Mouse (Mus musculus) embryonic stem cell, embryonic (primary cell): ENCODE data around the gene March9.

Source experiments
- CTCF ChIA-PET, 4 experiments: fragments of 300-600 bp in 2 of 4; fragments of 350-600 bp in 2 of 4; sonication (Branson Sonifier 250); formaldehyde crosslinking; loops; one replicate each; lab custom pipeline; 2022; ENCODE audit warnings: inconsistent platforms in 2 of 4; lab: Charles Lee
- POLR2A ChIA-PET, 4 experiments: fragments of 300-600 bp in 2 of 4; fragments of 350-600 bp in 2 of 4; sonication (Branson Sonifier 250); formaldehyde crosslinking; loops; one replicate each; lab custom pipeline; 2022; ENCODE audit warnings: antibody characterized with exemption in 4 of 4, inconsistent platforms in 1 of 4; lab: Charles Lee

March9 gene

DNA sequence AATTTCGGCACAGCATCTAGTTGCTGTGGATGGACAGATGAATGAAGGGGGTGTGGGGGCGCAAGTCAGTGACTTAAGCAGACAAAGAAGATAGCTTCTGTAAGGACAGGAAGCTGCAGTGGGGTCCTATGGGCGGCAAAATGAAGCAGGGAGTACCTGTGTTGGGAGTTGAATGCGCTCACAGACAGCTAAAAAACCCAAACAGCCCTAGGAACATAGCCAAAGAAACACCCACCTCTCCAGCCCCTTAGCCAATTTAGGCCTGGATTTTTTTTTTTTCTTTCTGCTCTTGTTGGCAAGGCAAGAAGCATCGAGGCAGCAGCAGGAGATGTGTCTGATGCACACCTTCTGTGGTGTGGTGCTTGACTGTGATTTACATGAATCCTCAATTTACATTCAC, 1.1 kb upstream of the March9 start:
- CTCF ChIA-PET: no interaction called here

DNA sequence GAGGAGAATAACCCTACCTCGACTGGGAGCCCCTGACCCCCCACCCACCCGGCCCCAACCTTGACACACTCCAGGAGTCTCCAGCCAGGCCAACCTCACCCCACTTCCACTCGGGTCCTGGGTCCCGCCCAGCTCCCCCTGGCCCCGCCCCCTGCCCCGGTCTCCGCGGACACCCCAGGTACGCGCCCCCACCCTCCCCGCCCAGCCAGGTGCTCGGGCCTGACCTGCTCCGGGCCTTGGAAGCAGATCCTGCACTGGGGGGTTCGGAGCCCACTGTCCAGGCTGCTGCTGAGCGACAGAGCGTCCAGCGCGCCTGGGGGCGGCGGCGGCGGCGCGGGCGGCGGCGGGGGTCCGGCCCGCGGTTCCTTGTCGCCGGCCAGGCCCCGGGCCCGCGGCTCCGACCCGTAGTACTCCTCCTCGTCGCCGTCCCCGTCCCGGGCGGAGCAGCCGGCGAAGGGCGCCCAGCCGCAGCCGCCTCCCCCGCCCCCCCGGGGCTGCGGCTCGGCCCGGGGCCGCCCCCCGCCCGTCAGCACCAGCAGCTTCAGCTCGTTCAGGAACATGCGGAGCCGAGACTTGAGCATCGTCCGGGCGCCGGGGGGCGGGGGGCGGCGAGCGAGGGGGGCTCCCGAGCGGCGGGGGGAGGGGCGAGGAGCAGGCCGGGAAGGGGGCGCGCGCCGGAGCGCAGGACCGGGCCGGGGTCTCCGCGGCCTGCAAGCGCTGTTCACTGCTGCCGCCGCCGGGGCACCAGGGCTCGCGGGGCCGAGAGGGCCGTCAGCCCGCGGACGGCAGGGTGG, 613 bp downstream of the March9 start:
- POLR2A ChIA-PET: interaction anchor here in 3 of 4 experiments (0.6 to 2.1 kb wide), 15 partner anchors 10 to 193 kb away, joined by 3 to 12 read pairs (median 4); partner anchors contain the start of genes Eef1akmt3 (in 2 of the 3), Mettl1 (in 2 of the 3) and Cyp27b1 (in 1 of the 3)
- CTCF ChIA-PET: interaction anchor here (0.6 to 2.4 kb wide), 15 partner anchors 11 to 279 kb away, joined by 3 to 19 read pairs (median 5); partner anchors contain the start of genes Cyp27b1 (in 3 of the 4) and Atp23 (in 1 of the 4)

More for the DNA sequence above, 1.1 kb upstream of the March9 start:
- POLR2A ChIA-PET: interaction anchor here in 3 of 4 experiments (0.5 to 1.5 kb wide), 10 partner anchors 8 to 231 kb away, joined by 3 read pairs; partner anchors contain the start of gene Agap2 (in 1 of the 3)

DNA sequence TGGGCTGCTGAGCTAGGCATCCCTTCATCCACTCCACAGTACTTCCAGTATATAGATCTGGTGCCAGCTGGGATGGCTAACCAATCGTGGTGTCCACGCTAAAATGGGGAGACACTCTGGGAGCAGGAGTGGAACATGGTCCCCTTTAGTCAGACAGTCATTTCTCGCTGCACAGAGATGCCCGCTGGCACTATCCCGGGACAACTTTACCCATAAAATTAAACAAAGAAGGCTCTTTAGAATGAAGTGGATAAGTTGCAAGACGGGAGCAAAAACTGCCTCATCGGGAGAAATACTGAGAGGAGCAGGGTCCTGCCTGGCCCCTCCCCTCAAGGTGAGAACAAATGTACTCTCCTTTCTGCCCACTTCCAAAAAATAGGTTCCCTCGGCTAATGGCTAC, 1.3 kb downstream of the March9 start:
- CTCF ChIA-PET: interaction anchor here (0.6 to 2.4 kb wide), 48 partner anchors 10 to 308 kb away, joined by 3 to 26 read pairs (median 4); partner anchors contain the start of genes Cyp27b1 (in 4 of the 4), Eef1akmt3 (in 3 of the 4), Mettl1 (in 2 of the 4) and Agap2 (in 1 of the 4)

DNA sequence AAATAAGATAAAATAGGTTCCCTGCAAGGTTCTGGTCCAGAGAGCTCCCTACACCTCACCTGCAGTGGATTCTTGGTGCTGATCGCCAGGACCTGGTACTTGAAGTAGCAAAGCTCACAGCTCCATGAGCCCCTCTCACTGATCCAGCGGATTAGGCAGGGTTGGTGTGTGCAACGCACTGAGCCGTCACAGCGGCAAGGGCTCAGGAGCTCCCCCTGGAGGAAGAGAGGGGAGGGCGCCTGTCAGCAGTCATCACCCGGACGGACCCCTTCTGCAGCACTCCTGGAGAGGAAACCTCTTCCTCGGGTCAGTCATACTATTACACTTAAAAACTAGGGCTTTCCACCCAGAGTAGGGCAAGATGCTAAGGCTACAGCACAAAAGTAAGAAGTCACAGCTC, 1.8 kb downstream of the March9 start:
- POLR2A ChIA-PET: interaction anchor here (0.5 to 2.1 kb wide), 24 partner anchors 8 to 1650 kb away, joined by 3 to 12 read pairs (median 4); partner anchors contain the start of genes Cyp27b1 (in 3 of the 4), Eef1akmt3 (in 3 of the 4), Mettl1 (in 2 of the 4) and Avil (in 1 of the 4)
- CTCF ChIA-PET: interaction anchor here (0.5 to 2.4 kb wide), 66 partner anchors 8 to 1611 kb away, joined by 3 to 26 read pairs (median 3); partner anchors contain the start of genes Cyp27b1 (in 4 of the 4), Eef1akmt3 (in 3 of the 4), Mettl1 (in 2 of the 4) and Tsfm (in 2 of the 4)

More for the DNA sequence above, 1.3 kb downstream of the March9 start:
- POLR2A ChIA-PET: interaction anchor here (0.6 to 2.1 kb wide), 23 partner anchors 8 to 194 kb away, joined by 3 to 12 read pairs (median 3); partner anchors contain the start of genes Eef1akmt3 (in 3 of the 4), Mettl1 (in 2 of the 4), Avil (in 1 of the 4) and Cyp27b1 (in 1 of the 4)

DNA sequence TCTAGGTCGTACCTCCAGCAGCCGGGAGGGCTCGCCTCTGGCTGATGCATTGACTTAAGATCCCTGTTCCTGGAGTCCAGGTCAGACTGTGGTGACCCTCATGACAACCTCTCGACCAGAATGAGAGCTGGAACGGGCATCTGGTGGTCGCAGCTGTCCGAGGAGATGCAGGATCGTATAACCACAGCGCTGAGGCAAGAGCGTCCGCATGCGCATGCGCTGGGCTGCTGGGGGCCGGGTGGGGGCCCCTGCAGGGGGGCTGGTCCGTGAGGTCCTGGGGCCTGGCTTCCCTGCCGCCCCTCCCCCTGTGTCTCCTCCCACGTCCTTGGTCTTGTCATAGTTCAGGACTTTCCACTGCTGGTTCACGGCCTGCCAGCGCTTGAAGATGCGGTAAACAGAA, 3.5 kb downstream of the March9 start:
- ChIA-PET POLR2A (interaction anchor here in 3 of 4 experiments (0.5 to 1.5 kb wide), 5 partner anchors 39 to 119 kb away, joined by 3 to 5 read pairs (median 3); no protein-coding TSS in a partner anchor), CTCF (no interaction called here)

DNA sequence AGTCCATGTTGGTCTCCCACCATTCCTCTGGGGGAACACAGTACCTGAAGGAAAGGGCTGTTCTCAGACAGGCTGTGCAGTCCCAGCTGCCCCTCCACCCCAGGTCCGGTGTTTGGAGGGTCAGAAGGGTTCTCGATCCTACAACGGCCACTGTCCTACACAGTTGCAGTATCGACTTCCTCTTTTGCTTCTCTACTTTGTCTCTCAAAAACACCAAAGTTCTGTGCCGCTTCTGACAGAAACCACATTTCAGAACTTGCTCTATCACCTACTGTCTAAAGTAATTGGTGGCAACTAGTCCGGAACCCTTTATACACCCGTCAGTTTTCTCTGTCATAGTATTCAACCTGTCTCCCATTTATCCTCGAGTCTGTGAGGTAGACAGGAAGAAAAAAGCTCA, 4.6 kb downstream of the March9 start:
- CTCF ChIA-PET: no interaction called here
- POLR2A ChIA-PET: interaction anchor here in 2 of 4 experiments (0.6 to 0.8 kb wide), 3 partner anchors 12 to 78 kb away, joined by 3 read pairs; no protein-coding TSS in a partner anchor

DNA sequence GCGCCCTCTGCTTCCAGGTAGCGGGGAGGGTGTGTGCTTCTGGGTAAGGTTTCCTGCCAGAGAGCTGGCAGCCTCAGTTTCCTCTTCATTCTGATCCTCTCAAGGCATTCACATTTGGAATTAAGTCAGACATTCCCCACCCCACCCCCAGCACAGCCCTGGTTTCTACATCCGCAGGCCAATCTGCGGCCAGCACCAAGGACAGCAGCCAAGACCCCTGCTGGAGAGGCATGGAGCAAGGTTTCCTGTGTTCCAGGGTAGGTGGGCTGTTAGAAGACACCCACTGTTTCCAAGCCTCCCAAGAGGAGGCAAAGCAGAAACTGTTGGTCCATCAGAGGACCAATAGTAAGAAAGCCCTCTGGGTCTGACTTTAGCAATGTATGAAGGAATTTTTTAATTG, 5.3 kb downstream of the March9 start:
- ChIA-PET POLR2A (interaction anchor here in 1 of 4 experiments (0.8 kb wide), 1 partner anchor 11 kb away, joined by 3 read pairs; no protein-coding TSS in a partner anchor), CTCF (no interaction called here)

DNA sequence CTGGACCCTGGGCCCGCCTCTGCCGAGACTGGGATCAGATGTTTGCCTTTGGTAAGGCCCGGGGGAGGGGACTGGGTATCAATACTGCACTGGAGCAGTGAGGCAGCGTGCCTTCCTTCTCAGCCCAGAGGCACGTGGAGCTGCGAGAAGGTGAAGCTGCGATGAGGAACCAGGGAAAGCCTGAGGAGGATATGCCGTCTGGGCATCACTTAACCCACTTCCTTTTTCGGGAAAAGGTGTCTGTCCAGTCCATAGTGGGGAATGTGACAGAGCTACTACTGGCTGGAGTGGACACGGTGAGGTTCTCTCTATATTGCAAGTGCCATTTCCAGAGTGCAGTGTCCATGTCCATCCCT, 9.9 kb downstream of the March9 start:
- ChIA-PET POLR2A (interaction anchor here (0.5 to 1.8 kb wide), 10 partner anchors 8 to 320 kb away, joined by 3 to 10 read pairs (median 3); partner anchors contain the start of gene Tspan31 (in 1 of the 4)), CTCF (interaction anchor here in 2 of 4 experiments (0.6 to 1.2 kb wide), 3 partner anchors 46 to 115 kb away, joined by 3 to 11 read pairs (median 7); no protein-coding TSS in a partner anchor)

DNA sequence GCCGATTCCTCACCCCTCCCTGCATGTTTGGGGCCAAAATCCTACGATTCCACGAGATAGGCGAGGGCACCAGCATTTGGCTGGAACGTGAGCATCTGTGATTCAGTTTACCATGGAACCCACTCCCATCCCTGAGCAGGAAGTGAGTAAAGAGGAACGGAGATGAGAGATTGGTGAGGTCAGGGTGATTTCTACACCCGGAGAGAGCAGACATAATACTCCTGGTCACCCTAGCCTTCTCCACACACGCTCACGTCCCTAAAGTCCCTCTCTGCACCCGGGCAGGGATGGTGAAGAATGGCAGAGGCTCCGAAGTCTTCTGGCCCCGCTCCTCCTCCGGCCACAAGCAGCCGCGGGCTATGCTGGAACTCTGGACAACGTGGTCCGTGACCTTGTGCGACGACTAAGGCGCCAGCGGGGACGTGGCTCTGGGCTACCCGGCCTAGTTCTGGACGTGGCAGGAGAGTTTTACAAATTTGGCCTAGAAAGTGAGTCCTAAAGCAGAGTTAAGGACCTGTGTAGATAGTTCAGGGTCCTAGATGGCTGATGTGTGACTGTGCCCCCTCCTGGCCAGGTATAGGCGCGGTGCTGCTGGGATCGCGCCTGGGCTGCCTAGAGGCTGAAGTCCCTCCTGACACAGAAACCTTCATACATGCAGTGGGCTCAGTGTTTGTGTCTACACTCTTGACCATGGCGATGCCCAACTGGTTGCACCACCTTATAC, 10.4 kb downstream of the March9 start:
- ChIA-PET POLR2A (interaction anchor here (0.5 to 1.8 kb wide), 16 partner anchors 8 to 320 kb away, joined by 3 to 10 read pairs (median 3); partner anchors contain the start of genes Cdk4 (in 1 of the 4), Tsfm (in 1 of the 4) and Tspan31 (in 1 of the 4)), CTCF (interaction anchor here in 3 of 4 experiments (1.2 to 2.0 kb wide), 4 partner anchors 9 to 131 kb away, joined by 3 to 19 read pairs (median 6); partner anchors contain the start of gene March9 (in 1 of the 3))

DNA sequence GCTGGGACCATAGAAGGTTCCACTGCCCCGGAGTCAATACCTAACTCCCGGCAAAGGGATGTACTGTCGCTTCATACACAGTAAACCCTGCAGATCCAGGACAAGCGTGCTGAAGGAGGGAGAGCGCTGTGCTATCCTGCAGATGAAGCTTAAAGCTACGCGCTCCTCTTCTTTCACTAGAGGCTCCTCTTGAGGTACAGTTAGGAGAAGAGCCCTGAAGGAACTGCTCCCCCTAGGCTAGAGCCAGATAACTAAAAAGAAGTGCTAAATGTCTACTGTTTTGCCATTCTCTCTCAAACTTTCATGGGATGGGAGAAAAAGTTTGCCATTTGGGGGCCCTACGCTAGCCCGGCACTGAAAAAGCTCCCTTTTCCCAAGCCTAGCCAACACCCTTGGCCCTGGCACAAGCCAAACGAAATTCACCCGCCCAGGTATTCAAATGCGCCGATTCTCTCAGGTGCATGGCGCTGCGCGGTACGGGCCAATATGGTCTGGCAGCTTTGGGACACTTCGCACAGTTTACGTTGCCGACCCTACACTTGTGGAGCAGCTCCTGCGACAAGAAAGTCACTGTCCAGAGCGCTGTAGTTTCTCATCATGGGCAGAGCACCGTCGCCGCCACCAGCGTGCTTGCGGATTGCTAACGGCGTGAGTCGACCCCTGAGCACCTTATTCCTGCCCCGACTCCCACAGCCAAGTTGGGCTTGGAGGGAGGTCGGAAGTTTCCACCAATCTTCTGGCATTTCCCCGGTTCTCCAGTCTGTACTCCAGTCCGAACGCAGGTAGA, 11.2 kb downstream of the March9 start:
- CTCF ChIA-PET: interaction anchor here (1.2 to 2.3 kb wide), 8 partner anchors 9 to 130 kb away, joined by 3 to 19 read pairs (median 4); partner anchors contain the start of genes Agap2 (in 1 of the 4) and March9 (in 1 of the 4)
- POLR2A ChIA-PET: interaction anchor here (0.5 to 2.3 kb wide), 17 partner anchors 9 to 97 kb away, joined by 3 to 8 read pairs (median 4); partner anchors contain the start of genes Cdk4 (in 3 of the 4), March9 (in 1 of the 4), Tsfm (in 1 of the 4) and Tspan31 (in 1 of the 4)

DNA sequence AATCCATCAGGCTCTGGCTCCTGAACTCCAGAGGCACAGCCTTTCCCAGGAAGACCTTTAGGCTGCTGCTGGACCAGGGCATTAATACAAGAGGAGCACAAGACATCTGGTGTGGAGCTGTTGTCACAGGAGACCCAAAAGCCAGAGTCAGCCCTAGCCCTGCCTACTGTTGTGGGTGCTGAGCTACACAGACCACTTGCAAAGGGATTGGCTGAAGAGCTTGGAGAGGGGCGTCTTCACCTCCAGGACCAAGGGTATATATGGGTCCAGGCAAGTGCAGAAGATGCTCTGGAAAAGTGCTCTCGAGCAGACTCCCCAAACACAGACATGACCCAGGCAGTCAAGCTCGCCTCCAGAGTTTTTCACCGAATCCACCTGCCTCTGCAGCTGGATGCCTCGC, 12.0 kb downstream of the March9 start, which contains the start of gene Cyp27b1:
Gene Cyp27b1, plus strand, starts transcription at position 297 of the 400 bp plus-strand sequence.
- ChIA-PET CTCF (interaction anchor here (0.9 to 2.3 kb wide), 9 partner anchors 8 to 147 kb away, joined by 3 to 19 read pairs (median 4); partner anchors contain the start of genes Agap2 (in 1 of the 4) and March9 (in 1 of the 4)), POLR2A (interaction anchor here (0.6 to 2.3 kb wide), 15 partner anchors 10 to 119 kb away, joined by 3 to 8 read pairs (median 5); partner anchors contain the start of genes Cdk4 (in 3 of the 4), March9 (in 1 of the 4) and Tspan31 (in 1 of the 4))

DNA sequence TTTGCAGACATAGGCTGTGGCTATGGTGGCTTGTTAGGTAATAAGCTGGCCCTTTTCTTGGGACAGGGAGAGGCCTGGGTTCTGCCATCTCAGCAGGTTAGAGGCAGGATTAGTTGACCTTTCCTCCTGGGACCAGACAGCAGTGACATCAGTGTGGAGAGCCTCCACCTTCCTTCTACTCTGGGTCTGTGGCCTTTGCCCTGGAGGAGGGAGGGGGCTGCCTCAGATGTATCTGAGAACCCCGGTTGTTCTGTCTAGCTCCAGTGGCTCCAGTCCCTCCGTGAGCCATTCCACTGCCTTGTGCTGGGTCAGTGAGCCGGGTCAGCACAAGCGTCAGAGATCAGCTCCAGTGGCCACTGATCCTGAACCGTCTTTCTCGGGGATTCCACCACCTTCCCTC, 16.8 kb downstream of the March9 start:
- POLR2A ChIA-PET: interaction anchor here (0.6 to 3.2 kb wide), 8 partner anchors 12 to 136 kb away, joined by 3 to 18 read pairs (median 3); partner anchors contain the start of genes Cdk4 (in 2 of the 4) and Agap2 (in 1 of the 4)
- CTCF ChIA-PET: interaction anchor here in 2 of 4 experiments (0.5 to 3.9 kb wide), 3 partner anchors 15 to 127 kb away, joined by 4 to 26 read pairs (median 7); no protein-coding TSS in a partner anchor

DNA sequence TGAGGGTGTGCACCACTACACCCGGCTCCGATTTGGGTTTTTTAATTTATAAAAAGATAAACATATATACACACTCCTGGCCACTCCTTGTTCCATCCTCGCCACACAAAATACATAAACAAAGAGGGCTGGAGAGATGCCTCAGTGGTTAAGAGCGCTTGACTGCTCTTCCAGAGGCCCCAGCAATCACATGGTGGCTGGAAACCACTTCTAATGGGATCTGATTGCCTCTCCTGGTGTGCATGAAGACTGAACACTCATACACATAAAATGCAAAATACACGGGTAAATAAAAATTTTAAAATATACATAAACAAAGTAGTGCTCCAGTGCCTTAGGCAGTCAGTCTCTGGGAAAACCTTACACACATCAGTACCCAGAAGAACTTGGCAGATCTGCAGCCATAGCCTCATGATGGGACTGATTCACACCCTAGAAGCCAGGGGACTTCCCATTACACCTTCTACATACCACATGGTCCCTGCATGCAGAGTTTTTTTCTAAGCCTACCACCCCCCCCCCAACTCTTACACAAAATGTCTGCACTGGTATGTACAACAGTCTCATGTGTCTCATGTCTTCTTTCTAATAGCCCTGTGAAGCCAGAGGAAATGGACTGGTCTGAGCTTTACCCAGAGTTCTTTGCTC, 17.4 kb downstream of the March9 start:
- ChIA-PET CTCF (interaction anchor here in 3 of 4 experiments (0.7 to 3.9 kb wide), 7 partner anchors 15 to 270 kb away, joined by 3 to 26 read pairs (median 4); partner anchors contain the start of genes Cdk4 (in 1 of the 3) and Mars (in 1 of the 3)), POLR2A (interaction anchor here (0.6 to 3.2 kb wide), 16 partner anchors 10 to 284 kb away, joined by 3 to 18 read pairs (median 3); partner anchors contain the start of genes Agap2 (in 1 of the 4) and Cdk4 (in 1 of the 4))

DNA sequence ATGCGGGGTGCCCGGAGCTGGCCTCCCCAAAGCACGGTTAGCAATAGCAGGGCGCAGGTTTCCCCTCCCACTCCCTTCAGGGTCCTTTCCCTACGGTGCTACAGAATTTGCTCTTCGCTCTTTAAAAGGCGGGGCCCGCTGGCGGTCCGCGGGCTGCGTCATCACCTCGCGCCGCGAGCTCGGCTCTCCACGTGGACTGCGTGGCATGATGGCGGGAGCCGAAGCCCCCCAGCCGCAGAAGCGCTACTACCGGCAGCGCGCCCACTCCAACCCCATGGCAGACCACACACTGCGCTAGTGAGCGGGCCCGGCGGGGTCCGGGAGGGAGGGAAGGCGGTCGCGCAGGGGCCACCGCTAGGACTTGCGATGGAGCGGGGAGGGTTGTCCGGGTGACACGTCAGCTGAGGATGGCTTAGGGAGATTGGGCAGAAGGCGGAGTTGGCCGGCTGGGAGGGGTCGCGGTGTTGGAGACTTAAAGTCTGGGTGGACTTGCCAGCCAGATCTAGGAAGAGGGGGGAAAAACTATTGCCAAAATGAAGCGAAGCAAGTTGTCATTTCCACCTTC, 18.1 kb downstream of the March9 start:
- ChIA-PET POLR2A (interaction anchor here (0.6 to 3.2 kb wide), 38 partner anchors 10 to 1690 kb away, joined by 3 to 18 read pairs (median 3); partner anchors contain the start of genes Cdk4 (in 3 of the 4), Agap2 (in 1 of the 4), March9 (in 1 of the 4) and Tsfm (in 1 of the 4)), CTCF (interaction anchor here in 3 of 4 experiments (0.6 to 3.9 kb wide), 9 partner anchors 12 to 270 kb away, joined by 3 to 26 read pairs (median 3); partner anchors contain the start of genes B4galnt1 (in 1 of the 3), Cdk4 (in 1 of the 3), Mars (in 1 of the 3) and Tsfm (in 1 of the 3))
